Mouse (Mus musculus) stomach, postnatal 0 days (tissue): ENCODE data around the gene Agtpbp1. TPM values are rescaled to one million over a fixed set of nuclear protein-coding genes. Genes with fewer than 3 reads are reported as not detected.
A peak's percentile ranks its signal among the peaks of the same experiment; 100 is the strongest.

Experiments
- ATAC-seq: fragments of 200-750 bp; cut with Nextera tagmentation; 2 replicates; pipeline ENCODE4 v1.8.0; 2017; ENCODE audit not compliant: low FRiP score, low TSS enrichment
- DNase-seq: peaks from one replicate; pipeline ENCODE4 v3.0.0-alpha.2; 2016; ENCODE audit warnings: low spot score
- H3K27ac ChIP-seq: fragments of 300-500 bp; sonication (generic); replicated peaks from 2 replicates; pipeline ENCODE4 v1.5.1; 2014; ENCODE audit warnings: mild to moderate bottlenecking, control low read depth
- H3K27me3 ChIP-seq: fragments of 300-500 bp; sonication (generic); 2 replicates; pipeline ENCODE4 v1.6.1; 2014; ENCODE audit warnings: low read length; ENCODE audit not compliant: control insufficient read depth, insufficient read depth
- H3K36me3 ChIP-seq: fragments of 300-500 bp; sonication (generic); 2 replicates; pipeline ENCODE4 v1.6.1; 2014; ENCODE audit warnings: low read length, mixed read lengths; ENCODE audit not compliant: control insufficient read depth, insufficient read depth
- H3K4me1 ChIP-seq: fragments of 300-500 bp; sonication (generic); replicated peaks from 2 replicates; pipeline ENCODE4 v1.6.1; 2014; ENCODE audit warnings: antibody characterized with exemption; ENCODE audit not compliant: control insufficient read depth, insufficient read depth
- H3K4me2 ChIP-seq: fragments of 300-500 bp; sonication (generic); replicated peaks from 2 replicates; pipeline ENCODE4 v1.6.1; 2014; ENCODE audit warnings: low read depth, mild to moderate bottlenecking, control low read depth, moderate library complexity
- H3K4me3 ChIP-seq: fragments of 300-500 bp; sonication (generic); 2 replicates; pipeline ENCODE4 v1.5.1; 2014; ENCODE audit warnings: low read depth, low read length, control low read depth
- H3K9ac ChIP-seq: fragments of 300-500 bp; sonication (generic); 2 replicates; pipeline ENCODE4 v1.6.1; 2014; ENCODE audit warnings: mild to moderate bottlenecking, low read length, control low read depth, mixed read lengths
- H3K9me3 ChIP-seq: fragments of 300-500 bp; sonication (generic); 2 replicates; pipeline ENCODE4 v1.6.1; 2016; ENCODE audit warnings: low read length; ENCODE audit not compliant: control insufficient read depth
- CTCF ChIP-seq: IDR thresholded peaks from 2 replicates; pipeline ENCODE4 v1.5.1; 2016; ENCODE audit warnings: antibody characterized with exemption, low read depth, mild to moderate bottlenecking, moderate library complexity
- EP300 ChIP-seq: optimal IDR thresholded peaks from 2 replicates; pipeline ENCODE3; 2016; ENCODE audit warnings: antibody characterized with exemption
- WGBS: fragments of 180-500 bp; shearing (Covaris S2); extraction: QIAGEN DNeasy Blood & Tissue Kit; methylation state at CpG from one replicate; pipeline ENCODE4 v1.1.7; 2014; 5-methylcytosine and 5-hydroxymethylcytosine counted together
- polyA plus RNA-seq: library from polyadenylated mRNA; unstranded; fragments of >200 nt; fragmentation: Nextera tagmentation; extraction: Ambion mirVana; gene quantifications from 2 replicates; pipeline ENCODE4 v1.2.1, GENCODE M21; 2015

Agtpbp1 gene
- polyA plus RNA-seq, 1 experiment from 2014 or later: 12.4 TPM

- no peak overlapping the region for H3K4me2 ChIP-seq
- ATAC-seq: no peak
Observed at GRCm38 (mm10) chr13:59499374-59499773, 85.7 kb downstream of the Agtpbp1 start.

DNA sequence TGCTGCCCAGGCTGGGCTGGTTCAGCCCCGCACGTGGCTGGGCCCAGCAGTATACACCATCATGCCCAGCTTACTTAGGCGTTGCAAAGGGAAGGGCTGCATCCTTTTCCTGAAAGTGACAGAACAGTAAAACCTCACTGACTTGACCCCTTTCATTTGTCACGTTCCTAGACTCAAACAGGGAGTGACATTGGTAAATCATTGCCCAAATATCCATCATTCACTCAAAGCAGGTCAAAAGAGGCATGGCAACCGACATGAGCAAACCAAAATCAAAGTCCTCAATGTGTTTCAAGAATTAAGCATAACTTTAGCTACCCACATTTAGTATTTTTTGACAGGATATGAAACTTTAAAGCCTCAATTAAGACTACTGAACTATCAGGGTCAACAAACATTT, 86.8 kb downstream of the Agtpbp1 start:
- ATAC-seq (no peak), DNase-seq (no peak)
- Histone ChIP-seq H3K9me3 (no peaks in the 10 kb centered on the region), H3K27me3 (no peaks in the 10 kb centered on the region), H3K36me3 (peaks cover 11% of the 10 kb centered on the region; the same call in 1 of the 2 replicates), H3K4me3 (no peak overlapping the region), H3K4me1 (no peaks in the 10 kb centered on the region), H3K27ac (no peak overlapping the region), H3K4me2 (no peak overlapping the region), H3K9ac (no peak overlapping the region)
- 51% methylated on average over 5 of the region's 5 CpGs for WGBS
- no peak for TF ChIP-seq EP300
- TF ChIP-seq CTCF: no peak

More at GRCm38 (mm10) chr13:59499374-59499773, 85.7 kb downstream of the Agtpbp1 start:
- DNase-seq: no peak
- Histone ChIP-seq H3K9ac (no peak overlapping the region), H3K9me3 (no peaks in the 10 kb centered on the region), H3K36me3 (peaks cover 11% of the 10 kb centered on the region; the same call in 1 of the 2 replicates), H3K4me1 (no peaks in the 10 kb centered on the region), H3K4me3 (no peak overlapping the region), H3K27ac (no peak overlapping the region), H3K27me3 (no peaks in the 10 kb centered on the region)
- TF ChIP-seq CTCF (no peak), EP300 (no peak)
- WGBS: 95% methylated on average over 2 of the region's 2 CpGs

DNA sequence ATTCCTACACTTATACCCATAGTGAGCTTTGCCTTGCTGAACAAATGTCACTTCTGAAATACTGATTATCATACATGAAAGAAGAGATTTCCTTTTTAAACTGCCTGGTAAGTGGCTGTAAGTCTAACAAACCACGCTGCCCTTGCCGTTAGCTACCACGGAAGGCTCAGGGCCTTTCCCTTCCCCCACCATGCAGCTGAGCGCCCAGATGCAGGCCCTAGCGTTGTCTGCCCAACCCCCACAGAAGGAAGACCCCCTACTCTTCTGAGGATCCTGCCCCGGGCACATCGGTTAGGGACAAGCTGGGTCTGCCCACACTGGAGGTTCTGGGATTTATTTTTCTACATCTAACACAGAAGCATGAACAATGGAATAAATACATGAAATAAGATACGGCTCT, 89.2 kb downstream of the Agtpbp1 start:
- Histone ChIP-seq H3K4me1 (no peaks in the 10 kb centered on the region), H3K9ac (peak overlapping the region; percentile 8; the same call in 1 of the 2 replicates), H3K9me3 (no peaks in the 10 kb centered on the region), H3K4me3 (no peak overlapping the region), H3K36me3 (peaks cover 11% of the 10 kb centered on the region; the same call in 1 of the 2 replicates), H3K27me3 (no peaks in the 10 kb centered on the region), H3K27ac (no peak overlapping the region), H3K4me2 (no peak overlapping the region)
- no peak for ATAC-seq
- no peak for TF ChIP-seq CTCF
- TF ChIP-seq EP300: no peak
- 39% methylated on average over 8 of the region's 8 CpGs for WGBS
- DNase-seq: no peak

GRCm38 (mm10) chr13:59494619-59495262, 90.3 kb downstream of the Agtpbp1 start:
- TF ChIP-seq EP300 (no peak), CTCF (peak; percentile 55)
- Histone ChIP-seq H3K9ac (no peak overlapping the region), H3K4me3 (no peak overlapping the region), H3K4me1 (no peaks in the 10 kb centered on the region), H3K27ac (no peak overlapping the region), H3K9me3 (no peaks in the 10 kb centered on the region), H3K4me2 (no peak overlapping the region), H3K36me3 (peaks cover 5% of the 10 kb centered on the region; the same call in 1 of the 2 replicates), H3K27me3 (no peaks in the 10 kb centered on the region)
- ATAC-seq (no peak), DNase-seq (no peak)
- WGBS: 83% methylated on average over 5 of the region's 5 CpGs

- Histone ChIP-seq H3K27ac (no peak overlapping the region), H3K27me3 (no peaks in the 10 kb centered on the region), H3K4me3 (no peak overlapping the region), H3K9ac (no peak overlapping the region), H3K4me1 (no peaks in the 10 kb centered on the region), H3K4me2 (no peak overlapping the region), H3K36me3 (0 out of 2 replicates have a peak, but pooled peaks cover under 1% of the 10 kb centered on the region), H3K9me3 (no peaks in the 10 kb centered on the region)
- 57% methylated on average over 4 of the region's 4 CpGs for WGBS
- no peak for TF ChIP-seq EP300
- no peak for TF ChIP-seq CTCF
- no peak for DNase-seq
- ATAC-seq: no peak
Observed at GRCm38 (mm10) chr13:59490726-59491125, 94.3 kb downstream of the Agtpbp1 start.

DNA sequence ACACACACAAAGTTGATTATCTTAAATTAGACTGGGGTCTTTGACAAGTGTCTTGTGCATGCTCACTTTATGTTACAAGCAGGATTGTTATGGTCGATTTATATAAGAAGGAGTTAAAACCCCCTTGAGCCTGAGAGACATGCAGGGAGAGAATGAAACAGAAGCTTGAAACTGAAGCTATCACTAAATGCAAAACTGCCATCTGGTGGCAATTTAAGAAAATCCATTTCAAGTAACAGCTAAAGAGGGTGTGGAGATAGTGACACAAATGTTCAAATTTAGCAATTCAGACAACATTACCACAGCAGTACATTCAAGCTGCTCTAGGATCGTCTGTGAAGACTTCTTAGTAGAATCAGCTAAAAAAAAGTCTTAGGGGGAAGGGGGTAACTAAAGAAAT, 95.9 kb downstream of the Agtpbp1 start:
- no peak overlapping the region for H3K4me3 ChIP-seq
- no peaks in the 10 kb centered on the region for H3K4me1 ChIP-seq
- H3K36me3 ChIP-seq: no peaks in the 10 kb centered on the region
- no peak overlapping the region for H3K4me2 ChIP-seq
- ATAC-seq (no peak), DNase-seq (no peak)
- no peak overlapping the region for H3K9ac ChIP-seq
- H3K27ac ChIP-seq: no peak overlapping the region
- no peaks in the 10 kb centered on the region for H3K27me3 ChIP-seq
- WGBS: 27% methylated on average over 2 of the region's 2 CpGs
- TF ChIP-seq EP300 (no peak), CTCF (peak; percentile 74)
- H3K9me3 ChIP-seq: no peaks in the 10 kb centered on the region
